Mouse (Mus musculus) left cerebral cortex, postnatal 36 days (tissue): ENCODE measurements at regions not wholly inside any gene's neighbourhood (a gene's known extent, or its start where the extent isn't known, plus 50 kb on each side); places are given as distances from the start of the nearest gene placed in this dataset.
A peak's percentile ranks its signal among the peaks of the same experiment; 100 is the strongest.

Experiments used
- DNase-seq, 2 experiments: peaks; one replicate each; pipeline ENCODE4 v3.0.0; 2021 to 2022; ENCODE audit warnings: low spot score in 2 of 2, mixed read lengths in 1 of 2
- intact Hi-C: fragments of 180-260 bp; cut with DNase I; formaldehyde crosslinking; loops from one replicate; pipeline ENCODE4 v1.15.1; 2025

- DNase-seq = no peak
- intact Hi-C loops = no loop called here
Observed at GRCm38 (mm10) chr10:46905337-46905736, 1327.7 kb downstream of the Hace1 start.

- no peak for DNase-seq
- intact Hi-C loops = no loop called here
Observed at GRCm38 (mm10) chr10:46922527-46923200, 1345.0 kb downstream of the Hace1 start.

- intact Hi-C loops = no loop called here
- DNase-seq = no peak
Observed at GRCm38 (mm10) chr10:46934311-46934710, 1356.7 kb downstream of the Hace1 start.

GRCm38 (mm10) chr10:46936248-46936970 lies 1358.8 kb downstream of the Hace1 start:
- intact Hi-C loops = no loop called here
- DNase-seq = no peak

GRCm38 (mm10) chr10:46939338-46939737 lies 1361.7 kb downstream of the Hace1 start:
- intact Hi-C loops = no loop called here
- DNase-seq = no peak

GRCm38 (mm10) chr10:46939819-46940218 lies 1362.2 kb downstream of the Hace1 start:
- DNase-seq = no peak
- intact Hi-C loops = no loop called here

- DNase-seq = no peak
- intact Hi-C loops = no loop called here
Observed at GRCm38 (mm10) chr10:46952940-46953339, 1375.3 kb downstream of the Hace1 start.

- no peak for DNase-seq
- intact Hi-C loops = no loop called here
Observed at GRCm38 (mm10) chr10:46954701-46955100, 1377.1 kb downstream of the Hace1 start.

GRCm38 (mm10) chr10:46980410-46980809 lies 1402.8 kb downstream of the Hace1 start:
- intact Hi-C loops = no loop called here
- DNase-seq = no peak

- DNase-seq = no peak
- intact Hi-C loops = loop anchor here (2.0 kb wide), 1 partner anchor 13 kb away; no protein-coding TSS in a partner anchor
Observed at GRCm38 (mm10) chr10:46999701-47000100, 1422.1 kb downstream of the Hace1 start.

GRCm38 (mm10) chr10:47028765-47029164 lies 1451.1 kb downstream of the Hace1 start:
- intact Hi-C loops = no loop called here
- no peak for DNase-seq

GRCm38 (mm10) chr10:47054672-47055071 lies 1477.0 kb downstream of the Hace1 start:
- intact Hi-C loops = no loop called here

GRCm38 (mm10) chr10:47102551-47102950 lies 1524.9 kb downstream of the Hace1 start:
- DNase-seq = peak in 1 of 2 experiments; percentile 3
- intact Hi-C loops = no loop called here

More at GRCm38 (mm10) chr10:47054672-47055071, 1477.0 kb downstream of the Hace1 start:
- DNase-seq = no peak
